Mouse (Mus musculus): ENCODE data around the gene Arfgef2.

DNA sequence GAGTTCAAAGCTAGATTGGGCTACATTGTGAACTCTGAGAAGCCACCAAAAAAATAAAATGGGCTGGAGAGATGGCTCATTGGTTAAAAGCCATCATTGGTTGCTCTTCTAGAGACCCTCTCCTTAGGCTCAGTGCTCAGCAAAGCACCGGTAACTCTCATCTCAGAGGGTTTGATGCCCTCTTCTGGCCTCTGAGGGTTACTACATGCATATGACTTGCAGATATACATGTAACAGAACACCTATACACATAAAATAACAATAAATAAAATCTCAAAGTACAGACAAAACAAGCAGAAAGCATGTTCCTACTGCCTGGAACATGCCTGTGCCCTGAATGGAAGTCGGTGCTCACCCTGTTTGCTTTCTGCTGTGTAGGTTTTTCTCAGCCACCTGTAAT lies 51.7 kb downstream of the Arfgef2 start:
- peak; percentile 52 for TF ChIP-seq CTCF (conservative IDR thresholded peaks at IDR 0.05; ENCODE audit: low read length)
- no peak for TF ChIP-seq POU5F1 (IDR thresholded peaks at IDR 0.05; ENCODE audit: borderline replicate concordance, low read length)
- no peak for TF ChIP-seq NANOG (IDR thresholded peaks at IDR 0.05; ENCODE audit: borderline replicate concordance, low read length)

Data from E14TG2a.4 (cell line).